Mouse (Mus musculus): ENCODE results near the gene Ip6k2. TPM values are rescaled to one million over a fixed set of nuclear protein-coding genes. Genes with fewer than 3 reads are reported as not detected.

Gene Ip6k2
- polyA plus RNA-seq, 1 experiment from 2014 or later = 89.0 TPM

DNA sequence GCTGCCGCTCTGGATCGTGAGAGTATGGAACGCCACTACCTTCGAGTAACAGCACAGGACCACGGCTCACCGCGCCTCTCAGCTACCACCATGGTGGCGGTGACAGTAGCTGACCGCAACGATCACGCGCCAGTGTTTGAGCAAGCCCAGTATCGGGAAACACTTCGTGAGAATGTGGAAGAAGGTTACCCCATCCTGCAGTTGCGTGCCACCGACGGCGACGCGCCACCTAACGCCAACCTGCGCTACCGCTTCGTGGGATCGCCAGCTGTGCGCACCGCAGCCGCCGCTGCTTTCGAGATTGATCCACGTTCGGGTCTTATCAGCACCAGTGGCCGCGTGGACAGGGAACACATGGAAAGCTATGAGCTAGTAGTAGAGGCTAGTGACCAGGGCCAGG, 43.9 kb downstream of the Ip6k2 start:
- peaks cover 98% of the 10 kb centered on the region for H3K27me3 ChIP-seq (ENCODE audit: low read depth, poor library complexity, severe bottlenecking)

DNA sequence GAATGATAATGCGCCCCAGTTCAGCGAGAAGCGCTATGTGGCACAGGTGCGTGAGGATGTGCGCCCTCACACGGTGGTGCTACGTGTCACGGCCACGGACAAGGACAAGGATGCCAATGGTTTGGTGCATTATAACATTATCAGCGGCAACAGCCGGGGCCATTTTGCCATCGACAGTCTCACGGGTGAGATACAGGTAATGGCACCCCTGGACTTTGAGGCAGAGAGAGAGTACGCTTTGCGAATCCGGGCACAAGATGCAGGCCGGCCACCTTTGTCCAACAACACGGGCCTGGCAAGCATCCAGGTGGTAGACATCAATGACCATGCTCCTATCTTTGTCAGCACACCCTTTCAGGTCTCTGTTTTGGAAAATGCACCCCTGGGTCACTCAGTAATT, 44.3 kb downstream of the Ip6k2 start:
- WGBS = 63% methylated on average over 18 of the region's 18 CpGs
- H3K4me1 ChIP-seq = peaks cover 64% of the 10 kb centered on the region

More for the DNA sequence above, 43.9 kb downstream of the Ip6k2 start:
- DNase-seq (ENCODE audit: low spot score) = no peak
- H3K4me1 ChIP-seq = peaks cover 59% of the 10 kb centered on the region
- 15% methylated on average over 34 of the region's 34 CpGs for WGBS
- H3K9me3 ChIP-seq (replicated peaks) = no peaks in the 10 kb centered on the region
- H3K36me3 ChIP-seq = peaks cover 29% of the 10 kb centered on the region; the same call in 1 of the 2 replicates
- H3K27ac ChIP-seq (replicated peaks) = no peak overlapping the region
- H3K4me3 ChIP-seq = peak overlapping the region; percentile 68

DNA sequence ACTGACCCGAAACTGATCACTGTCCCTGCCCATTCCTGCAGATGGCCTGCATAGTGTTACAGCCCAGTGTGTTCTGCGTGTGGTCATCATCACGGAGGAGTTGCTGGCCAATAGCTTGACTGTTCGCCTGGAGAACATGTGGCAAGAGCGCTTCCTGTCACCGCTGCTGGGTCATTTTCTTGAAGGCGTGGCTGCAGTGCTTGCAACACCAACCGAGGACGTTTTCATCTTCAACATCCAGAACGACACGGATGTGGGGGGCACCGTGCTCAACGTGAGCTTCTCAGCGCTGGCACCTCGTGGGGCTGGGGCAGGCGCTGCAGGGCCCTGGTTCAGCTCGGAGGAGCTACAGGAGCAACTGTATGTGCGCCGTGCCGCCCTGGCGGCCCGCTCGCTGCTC, 48.0 kb downstream of the Ip6k2 start:
- no peak for DNase-seq (ENCODE audit: low spot score)
- Histone ChIP-seq H3K9me3 (replicated peaks) (no peaks in the 10 kb centered on the region), H3K27ac (replicated peaks) (no peak overlapping the region), H3K36me3 (peaks cover 68% of the 10 kb centered on the region), H3K4me3 (peak overlapping the region; percentile 66), H3K27me3 (ENCODE audit: low read depth, poor library complexity, severe bottlenecking) (peaks cover 80% of the 10 kb centered on the region), H3K4me1 (peaks cover 37% of the 10 kb centered on the region)
- WGBS = 10% methylated on average over 23 of the region's 23 CpGs

More for the DNA sequence above, 44.3 kb downstream of the Ip6k2 start:
- DNase-seq (ENCODE audit: low spot score) = no peak
- Histone ChIP-seq H3K27me3 (ENCODE audit: low read depth, poor library complexity, severe bottlenecking) (peaks cover 100% of the 10 kb centered on the region), H3K27ac (replicated peaks) (no peak overlapping the region), H3K36me3 (peaks cover 31% of the 10 kb centered on the region; the same call in 1 of the 2 replicates), H3K9me3 (replicated peaks) (no peaks in the 10 kb centered on the region), H3K4me3 (peak overlapping the region; percentile 68)

DNA sequence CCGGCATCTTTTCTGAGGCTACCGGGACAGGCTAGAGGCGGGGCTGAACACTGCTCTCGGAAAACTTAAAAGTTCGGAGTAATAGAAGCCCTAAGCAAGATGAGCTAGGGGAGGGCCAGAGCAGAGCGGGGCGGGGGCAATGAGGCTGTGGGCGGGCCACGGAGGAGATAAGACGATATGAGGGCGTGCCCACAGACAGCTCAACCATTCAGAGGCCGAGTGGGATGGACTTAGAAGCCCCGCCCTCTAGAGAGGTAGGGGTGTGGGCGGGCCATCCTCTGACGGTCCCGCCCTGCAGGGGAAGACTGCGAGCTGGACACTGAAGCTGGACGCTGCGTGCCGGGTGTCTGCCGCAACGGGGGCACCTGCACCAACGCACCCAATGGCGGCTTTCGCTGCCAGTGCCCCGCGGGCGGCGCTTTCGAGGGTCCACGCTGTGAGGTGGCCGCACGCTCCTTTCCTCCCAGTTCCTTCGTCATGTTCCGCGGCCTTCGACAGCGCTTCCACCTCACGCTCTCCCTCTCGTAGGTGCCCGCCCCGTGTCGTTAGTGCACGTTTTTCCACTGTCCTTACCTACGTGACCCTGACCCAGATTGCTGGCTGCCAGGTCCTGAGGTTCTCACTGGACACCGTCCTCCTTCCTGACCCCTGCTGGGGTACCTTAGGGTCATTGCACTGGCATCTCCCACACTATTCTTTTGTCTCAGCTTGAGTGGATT, 49.0 kb downstream of the Ip6k2 start:
- Histone ChIP-seq H3K36me3 (peaks cover 76% of the 10 kb centered on the region), H3K4me3 (peak overlapping the region; percentile 66), H3K9me3 (replicated peaks) (no peaks in the 10 kb centered on the region), H3K27me3 (ENCODE audit: low read depth, poor library complexity, severe bottlenecking) (peaks cover 71% of the 10 kb centered on the region), H3K4me1 (peaks cover 28% of the 10 kb centered on the region), H3K27ac (replicated peaks) (no peak overlapping the region)
- DNase-seq (ENCODE audit: low spot score) = peak; percentile 92
- 2% methylated on average over 46 of the region's 46 CpGs for WGBS

DNA sequence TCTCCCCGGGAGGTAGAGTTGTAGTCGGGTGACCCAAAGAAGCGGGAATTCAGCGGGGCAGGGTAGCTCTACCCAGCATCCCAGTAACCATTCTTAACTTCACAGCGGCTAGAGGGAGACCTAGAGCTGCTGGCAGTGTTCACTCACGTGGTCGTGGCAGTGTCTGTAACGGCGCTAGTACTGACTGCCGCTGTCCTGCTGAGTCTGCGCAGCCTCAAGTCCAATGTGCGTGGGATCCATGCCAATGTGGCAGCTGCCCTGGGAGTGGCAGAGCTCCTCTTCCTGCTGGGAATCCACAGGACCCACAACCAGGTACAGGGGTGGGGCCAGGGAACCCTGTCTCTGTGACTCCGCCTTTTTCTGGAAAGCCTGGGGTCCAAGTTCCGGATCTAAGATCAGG, 59.4 kb downstream of the Ip6k2 start:
- Histone ChIP-seq H3K9me3 (replicated peaks) (no peaks in the 10 kb centered on the region), H3K27ac (replicated peaks) (no peak overlapping the region), H3K4me3 (0 out of 2 replicates have a peak overlapping the region, but pooled peaks have one; percentile 22), H3K4me1 (peaks cover 9% of the 10 kb centered on the region; the same call in 1 of the 2 replicates), H3K36me3 (peaks cover 93% of the 10 kb centered on the region), H3K27me3 (ENCODE audit: low read depth, poor library complexity, severe bottlenecking) (peaks cover 32% of the 10 kb centered on the region)
- 20% methylated on average over 14 of the region's 14 CpGs for WGBS
- no peak for DNase-seq (ENCODE audit: low spot score)

DNA sequence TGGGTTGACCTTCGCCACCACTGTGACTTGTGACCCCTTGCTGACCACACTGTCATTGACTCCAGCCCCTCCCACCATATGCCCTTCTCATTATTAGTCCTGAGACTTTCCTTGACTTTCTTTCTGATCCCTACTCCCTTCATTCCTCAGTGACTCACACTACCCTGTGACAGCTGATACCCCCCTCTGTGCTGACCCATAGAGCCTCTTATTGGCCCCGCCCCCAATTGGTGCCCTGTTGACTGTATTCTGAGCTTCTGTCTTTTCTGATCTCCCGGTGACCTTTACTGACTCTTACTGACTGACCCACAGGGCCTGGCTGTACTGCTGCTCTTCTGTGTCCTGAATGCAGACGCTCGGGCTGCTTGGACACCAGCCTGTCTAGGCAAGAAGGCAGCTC, 61.8 kb downstream of the Ip6k2 start:
- 76% methylated on average over 5 of the region's 5 CpGs for WGBS
- no peak for DNase-seq (ENCODE audit: low spot score)
- Histone ChIP-seq H3K9me3 (replicated peaks) (no peaks in the 10 kb centered on the region), H3K4me3 (no peak overlapping the region), H3K36me3 (peaks cover 94% of the 10 kb centered on the region), H3K27me3 (ENCODE audit: low read depth, poor library complexity, severe bottlenecking) (peaks cover 32% of the 10 kb centered on the region), H3K4me1 (peaks cover 9% of the 10 kb centered on the region; the same call in 1 of the 2 replicates), H3K27ac (replicated peaks) (no peak overlapping the region)

DNA sequence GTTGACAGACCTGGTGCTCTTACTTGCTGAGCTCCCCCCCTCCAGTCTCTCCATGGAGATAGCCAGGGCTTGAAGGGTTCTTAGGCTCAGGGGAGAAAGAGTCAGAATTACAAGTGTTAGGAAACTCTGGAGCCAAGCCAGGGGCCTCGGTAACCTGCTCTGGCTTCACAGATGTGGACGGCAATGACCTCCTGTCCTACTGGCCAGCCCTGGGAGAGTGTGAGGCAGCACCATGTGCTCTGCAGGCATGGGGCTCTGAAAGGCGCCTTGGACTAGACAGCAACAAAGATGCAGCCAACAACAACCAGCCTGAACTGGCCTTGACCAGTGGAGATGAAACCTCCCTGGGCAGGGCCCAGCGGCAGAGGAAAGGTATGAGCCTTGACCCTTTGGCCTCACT, 63.8 kb downstream of the Ip6k2 start:
- no peak overlapping the region for H3K27ac ChIP-seq (replicated peaks)
- no peak for DNase-seq (ENCODE audit: low spot score)
- H3K4me3 ChIP-seq = no peak overlapping the region
- 85% methylated on average over 4 of the region's 4 CpGs for WGBS
- peaks cover 19% of the 10 kb centered on the region for H3K4me1 ChIP-seq
- peaks cover 74% of the 10 kb centered on the region for H3K36me3 ChIP-seq
- H3K27me3 ChIP-seq (ENCODE audit: low read depth, poor library complexity, severe bottlenecking) = peaks cover 17% of the 10 kb centered on the region
- no peaks in the 10 kb centered on the region for H3K9me3 ChIP-seq (replicated peaks)

DNA sequence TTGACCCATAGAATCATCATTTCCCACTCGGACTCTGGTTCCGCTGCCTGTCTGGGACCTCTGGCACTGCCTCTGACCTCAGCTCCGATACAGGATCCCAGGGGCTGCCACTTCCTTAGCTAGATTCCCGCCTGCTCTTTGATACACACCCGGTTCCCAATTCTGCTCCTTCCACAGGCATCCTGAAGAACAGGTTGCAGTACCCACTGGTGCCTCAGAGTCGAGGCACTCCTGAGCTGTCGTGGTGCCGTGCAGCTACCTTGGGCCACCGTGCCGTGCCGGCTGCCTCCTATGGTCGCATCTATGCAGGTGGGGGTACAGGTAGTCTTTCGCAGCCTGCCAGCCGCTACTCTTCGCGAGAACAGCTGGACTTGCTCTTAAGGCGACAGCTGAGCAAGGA, 64.8 kb downstream of the Ip6k2 start:
- H3K4me1 ChIP-seq = peaks cover 23% of the 10 kb centered on the region
- WGBS = 83% methylated on average over 17 of the region's 17 CpGs
- DNase-seq (ENCODE audit: low spot score) = no peak
- H3K27ac ChIP-seq (replicated peaks) = no peak overlapping the region
- H3K36me3 ChIP-seq = peaks cover 64% of the 10 kb centered on the region
- no peaks in the 10 kb centered on the region for H3K9me3 ChIP-seq (replicated peaks)
- peaks cover 6% of the 10 kb centered on the region; the same call in 1 of the 2 replicates for H3K27me3 ChIP-seq (ENCODE audit: low read depth, poor library complexity, severe bottlenecking)
- no peak overlapping the region for H3K4me3 ChIP-seq

DNA sequence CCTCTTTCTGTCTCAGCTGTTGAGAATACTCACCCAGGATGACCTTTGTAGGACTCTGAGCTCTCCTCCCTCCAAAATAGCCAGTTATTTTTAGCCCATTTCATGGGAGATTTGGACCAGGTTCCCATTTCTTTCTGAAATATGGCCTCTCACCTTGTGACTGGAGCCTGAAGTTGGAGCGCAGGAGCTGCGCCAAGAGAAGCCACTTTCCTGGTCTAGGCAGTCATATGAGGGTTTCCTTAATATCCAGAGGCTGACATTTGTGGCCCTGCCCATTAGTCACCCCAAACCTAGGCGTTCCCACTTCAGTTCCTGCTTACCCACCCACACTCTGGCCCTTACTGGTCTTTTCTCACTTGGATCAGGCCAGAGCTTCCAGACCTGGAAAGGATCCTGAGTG, 69.4 kb downstream of the Ip6k2 start, which contains the start of gene Slc26a6:
TSS of gene Slc26a6 (plus strand) at position 308 of the 400 bp plus-strand sequence.
- peak within 1 kb of the TSS; percentile 82 for H3K4me3 ChIP-seq

DNA sequence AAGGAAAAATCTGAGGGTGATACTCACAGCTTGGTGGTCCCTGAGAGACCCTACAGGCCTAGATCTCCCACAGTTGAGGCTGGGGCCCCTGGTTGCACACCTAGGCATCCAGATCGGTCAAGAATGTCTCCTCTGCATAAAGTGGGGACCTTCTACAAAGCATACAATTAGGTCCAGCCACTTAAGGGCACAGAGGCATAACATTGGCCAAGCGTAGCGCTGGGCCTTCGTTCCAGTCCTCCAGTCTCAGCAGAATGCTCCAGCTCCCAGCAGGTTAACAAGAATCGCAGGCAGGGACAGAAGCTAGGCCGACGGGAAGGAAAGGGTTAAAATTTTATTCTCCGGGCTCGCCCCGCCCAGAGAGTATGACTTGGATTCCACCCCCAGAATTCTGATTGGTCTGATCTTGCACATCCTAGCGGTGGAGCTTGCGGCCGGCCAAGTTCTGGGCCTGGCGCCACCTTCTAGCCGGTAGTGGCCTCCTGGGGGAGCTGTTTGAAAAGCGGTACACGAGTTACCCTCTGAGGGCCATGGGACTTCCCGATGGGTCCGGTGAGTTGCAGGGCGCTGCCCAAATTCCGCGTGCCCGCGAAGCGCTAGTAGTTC, 70.1 kb downstream of the Ip6k2 start:
- Histone ChIP-seq H3K9me3 (replicated peaks) (no peaks in the 10 kb centered on the region), H3K4me1 (peaks cover 39% of the 10 kb centered on the region), H3K4me3 (peak overlapping the region; percentile 82), H3K27me3 (ENCODE audit: low read depth, poor library complexity, severe bottlenecking) (peaks cover 16% of the 10 kb centered on the region), H3K27ac (replicated peaks) (peak overlapping the region; percentile 88), H3K36me3 (peaks cover 36% of the 10 kb centered on the region)
- 3% methylated on average over 25 of the region's 25 CpGs for WGBS
- DNase-seq (ENCODE audit: low spot score) = peak; percentile 91

More for the DNA sequence above, 69.4 kb downstream of the Ip6k2 start, which contains the start of gene Slc26a6:
- WGBS = 81% methylated on average over 3 of the region's 3 CpGs
- Histone ChIP-seq H3K36me3 (peaks cover 36% of the 10 kb centered on the region), H3K27me3 (ENCODE audit: low read depth, poor library complexity, severe bottlenecking) (peaks cover 16% of the 10 kb centered on the region), H3K9me3 (replicated peaks) (no peaks in the 10 kb centered on the region), H3K27ac (replicated peaks) (peak within 1 kb of the TSS; percentile 88), H3K4me1 (peaks cover 39% of the 10 kb centered on the region)
- no peak for DNase-seq (ENCODE audit: low spot score)

DNA sequence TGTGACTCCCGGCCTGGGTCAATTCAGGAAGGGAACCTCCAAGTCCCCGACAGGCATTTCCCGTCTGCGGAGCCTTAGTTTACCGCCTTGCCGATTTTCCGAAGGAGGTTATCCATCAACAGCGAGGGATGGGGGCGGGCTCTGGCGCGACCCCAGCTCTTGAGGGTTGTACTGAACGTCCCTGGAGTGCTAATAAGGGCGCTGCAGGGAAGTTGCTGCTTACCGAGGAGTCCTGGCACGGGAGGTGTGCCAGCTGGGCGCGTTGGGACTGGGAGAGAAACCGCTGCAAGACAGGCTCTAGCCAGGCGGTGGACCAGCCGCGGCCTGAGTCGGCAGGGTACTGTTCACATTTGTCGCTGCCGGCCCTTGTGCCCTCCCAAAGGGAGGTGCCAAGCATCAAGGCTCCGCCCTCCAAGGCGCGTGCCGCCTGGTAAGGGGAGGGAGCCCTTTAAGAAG, 70.7 kb downstream of the Ip6k2 start:
- Histone ChIP-seq H3K4me3 (peak overlapping the region; percentile 82), H3K27me3 (ENCODE audit: low read depth, poor library complexity, severe bottlenecking) (peaks cover 16% of the 10 kb centered on the region), H3K36me3 (peaks cover 35% of the 10 kb centered on the region), H3K27ac (replicated peaks) (peak overlapping the region; percentile 88), H3K4me1 (peaks cover 39% of the 10 kb centered on the region), H3K9me3 (replicated peaks) (no peaks in the 10 kb centered on the region)
- peak; percentile 86 for DNase-seq (ENCODE audit: low spot score)
- WGBS = under 1% methylated on average over 28 of the region's 28 CpGs

DNA sequence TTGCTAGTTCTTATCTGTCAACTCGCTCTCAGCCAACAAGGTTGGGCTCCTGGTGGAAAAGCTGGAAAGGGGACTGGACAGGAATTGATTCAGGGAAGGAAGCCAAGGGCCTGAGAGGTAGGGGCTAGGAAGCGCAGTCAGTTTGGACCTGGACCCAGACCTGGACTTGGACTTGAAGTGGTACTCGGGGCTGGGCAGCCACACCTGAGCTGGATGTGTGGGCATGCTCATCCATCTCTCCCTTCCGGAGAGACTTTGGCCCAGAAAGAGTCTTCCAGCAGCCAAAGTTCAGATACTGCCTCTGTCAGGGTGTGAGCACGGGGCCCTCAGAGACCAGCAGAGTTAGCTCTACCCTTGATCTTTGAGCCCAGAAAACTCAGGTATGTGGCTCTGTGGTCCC, 71.7 kb downstream of the Ip6k2 start:
- Histone ChIP-seq H3K27me3 (ENCODE audit: low read depth, poor library complexity, severe bottlenecking) (peaks cover 16% of the 10 kb centered on the region), H3K9me3 (replicated peaks) (no peaks in the 10 kb centered on the region), H3K27ac (replicated peaks) (no peak overlapping the region), H3K36me3 (peaks cover 34% of the 10 kb centered on the region), H3K4me3 (peak overlapping the region; percentile 82), H3K4me1 (peaks cover 39% of the 10 kb centered on the region)
- no peak for DNase-seq (ENCODE audit: low spot score)
- 58% methylated on average over 5 of the region's 5 CpGs for WGBS
